Mouse (Mus musculus) brain, adult 2 months (tissue): Measurements from ENCODE around the gene Olfr186.
"Not testable (repeated sequence)": the region's sequence is repeated elsewhere in the genome, so short reads cannot be mapped to it uniquely, and the experiment has no call there.

ENCODE experiments used
- DNase-seq: peaks from one replicate; pipeline ENCODE4 v3.0.0; 2011; ENCODE audit warnings: low read depth, low spot score

Olfr186 gene

DNA sequence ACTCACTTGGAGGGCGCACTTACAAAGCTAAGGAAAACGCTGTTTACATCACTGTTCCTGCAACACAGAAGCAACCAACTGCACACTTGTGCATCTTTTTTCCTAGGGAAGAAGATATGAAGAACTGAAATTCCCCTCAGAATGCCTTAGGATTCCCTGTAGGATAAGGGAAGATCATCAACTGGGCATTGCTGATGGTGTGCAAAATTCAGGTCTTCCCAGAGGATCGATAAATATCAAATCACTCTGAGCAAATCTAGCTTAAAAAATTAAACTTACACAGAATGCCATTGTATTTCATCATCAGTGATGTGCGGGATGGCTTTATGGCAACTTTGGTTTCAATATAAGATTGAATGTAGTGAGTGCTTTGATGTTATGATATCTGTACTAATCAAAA, at the start of gene Olfr186:
Gene Olfr186, minus strand, starts transcription at position 101 of the 400 bp plus-strand sequence.
- no peak for DNase-seq

DNA sequence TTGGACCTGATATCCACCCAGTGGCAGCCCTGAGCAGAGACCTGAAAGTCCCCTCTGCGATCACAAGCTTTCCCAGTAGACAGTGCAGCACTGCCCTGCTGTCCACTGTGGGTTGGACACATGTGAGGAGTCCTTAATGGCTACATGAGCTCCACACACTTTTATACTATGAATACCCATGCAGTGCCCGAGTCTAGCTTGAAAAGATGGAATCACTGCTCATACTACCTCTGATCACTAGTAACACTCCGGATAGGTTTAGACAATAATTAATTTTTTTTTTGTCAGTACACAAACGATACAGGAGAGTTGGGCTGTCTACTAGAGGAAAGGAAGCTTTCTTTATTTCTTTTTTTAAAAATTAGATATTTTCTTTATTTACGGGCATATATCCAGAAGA, 47.8 kb upstream of the Olfr186 start, which contains the start of gene Olfr190:
Gene Olfr190, minus strand, starts transcription at position 101 of the 400 bp plus-strand sequence.
- DNase-seq = no peak

DNA sequence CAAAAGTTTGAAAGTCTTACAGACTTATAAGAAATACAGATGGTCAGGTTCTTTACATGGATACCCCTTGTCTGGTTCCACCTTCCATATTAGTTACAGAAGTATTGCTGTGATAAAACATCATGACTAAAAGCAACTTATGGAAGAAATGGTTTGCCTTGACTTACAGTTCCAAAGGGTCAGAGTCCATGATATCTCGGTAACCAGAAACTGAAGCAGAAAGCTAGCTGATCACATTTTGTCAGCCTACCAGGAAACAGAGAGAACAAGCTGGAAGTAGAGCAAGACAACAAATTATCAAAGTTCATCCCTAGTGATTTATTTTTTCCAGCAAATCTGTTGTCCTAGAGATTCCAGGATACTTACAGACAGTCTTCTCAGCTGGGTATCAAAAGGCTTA, 43.4 kb upstream of the Olfr186 start:
- no peak for DNase-seq

DNA sequence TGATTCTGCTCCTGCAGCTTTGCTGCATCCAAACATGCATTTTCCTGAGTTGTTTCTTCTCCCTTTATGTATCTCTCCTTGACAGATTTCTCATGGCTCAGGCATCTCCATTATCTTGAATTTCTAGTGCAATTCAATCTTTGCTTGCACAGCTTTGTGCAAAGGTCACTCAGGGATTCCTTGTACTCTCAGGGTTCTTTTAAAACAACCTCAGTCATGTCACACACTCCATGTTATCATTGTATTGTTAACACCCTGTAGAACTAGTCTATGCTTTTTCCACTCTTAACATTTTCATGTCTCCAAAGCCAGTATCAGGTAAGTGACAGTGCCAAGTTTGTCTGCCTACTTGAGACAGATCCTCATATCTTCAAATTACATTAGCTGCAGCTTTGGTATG, 41.7 kb upstream of the Olfr186 start:
- no peak for DNase-seq

DNA sequence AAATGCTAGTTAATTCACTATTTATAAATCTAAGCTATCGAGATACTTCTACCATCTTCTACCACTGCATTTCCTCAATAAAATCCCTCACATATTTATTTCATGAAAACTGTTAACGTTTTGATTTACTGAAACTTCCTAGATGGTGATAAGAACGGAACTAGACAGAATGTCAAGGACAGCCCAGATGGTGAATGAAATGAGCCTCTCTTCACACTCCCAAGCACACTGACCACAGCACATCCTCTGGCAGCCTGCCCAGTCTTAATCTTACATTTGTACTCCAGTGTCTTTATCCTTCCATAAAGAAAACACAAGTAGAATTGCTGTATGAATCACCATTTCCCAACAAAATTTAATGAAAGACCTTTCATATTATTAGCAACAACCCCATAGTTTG, 32.3 kb upstream of the Olfr186 start:
- peak; percentile 9 for DNase-seq

DNA sequence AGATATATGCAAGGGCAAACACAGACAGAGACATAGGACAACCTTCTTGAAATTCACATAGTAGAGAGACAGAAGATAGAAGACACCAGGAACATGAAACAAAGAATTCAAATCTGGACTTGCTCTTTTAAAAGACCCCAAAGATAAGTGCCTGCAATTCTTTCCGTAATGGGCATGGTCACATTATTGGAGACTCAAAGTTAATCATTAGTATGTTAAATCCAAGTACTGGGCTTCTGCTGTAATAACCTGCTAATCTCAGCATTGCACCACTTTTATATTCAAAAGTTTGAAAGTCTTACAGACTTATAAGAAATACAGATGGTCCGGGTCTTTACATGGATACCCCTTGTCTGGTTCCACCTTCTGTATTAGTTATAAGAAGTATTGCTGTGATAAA, 19.2 kb upstream of the Olfr186 start:
- not testable (repeated sequence) for DNase-seq

DNA sequence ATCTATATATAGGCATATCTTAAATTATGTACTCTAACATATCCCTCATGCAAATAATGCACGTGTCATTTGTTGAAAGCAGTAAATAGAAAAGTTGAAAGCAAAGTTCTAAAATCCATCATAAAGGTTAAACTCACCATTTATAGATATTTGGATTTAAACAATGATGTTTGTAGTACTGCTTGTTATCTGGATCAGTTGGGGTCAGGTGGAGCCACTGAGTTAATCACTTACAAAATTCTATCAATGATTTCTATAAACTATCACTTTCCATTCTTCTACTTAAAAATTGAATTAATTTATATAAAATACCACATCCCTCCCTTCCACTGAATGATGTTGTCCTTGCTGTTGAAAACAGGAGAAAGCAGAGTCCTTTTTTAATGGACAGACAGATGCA, 18.8 kb upstream of the Olfr186 start:
- no peak for DNase-seq

DNA sequence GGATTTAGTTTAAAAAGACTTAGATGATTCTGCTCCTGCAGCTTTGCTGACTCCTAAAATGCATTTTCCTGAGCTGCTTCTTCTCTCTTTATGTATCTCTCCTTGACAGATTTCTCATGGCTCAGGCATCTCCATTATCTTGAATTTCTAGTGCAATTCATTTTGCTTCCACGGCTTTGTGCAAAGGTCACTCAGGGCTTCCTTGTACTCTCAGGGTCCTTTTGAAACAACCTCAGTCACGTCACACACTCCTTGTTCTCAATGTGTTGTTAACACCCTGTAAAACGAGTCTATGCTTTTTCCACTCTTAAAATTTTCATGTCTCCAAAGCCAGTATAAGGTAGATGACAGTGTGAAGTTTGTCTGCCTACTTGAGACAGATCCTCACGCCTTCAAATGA, 17.5 kb upstream of the Olfr186 start:
- no peak for DNase-seq

DNA sequence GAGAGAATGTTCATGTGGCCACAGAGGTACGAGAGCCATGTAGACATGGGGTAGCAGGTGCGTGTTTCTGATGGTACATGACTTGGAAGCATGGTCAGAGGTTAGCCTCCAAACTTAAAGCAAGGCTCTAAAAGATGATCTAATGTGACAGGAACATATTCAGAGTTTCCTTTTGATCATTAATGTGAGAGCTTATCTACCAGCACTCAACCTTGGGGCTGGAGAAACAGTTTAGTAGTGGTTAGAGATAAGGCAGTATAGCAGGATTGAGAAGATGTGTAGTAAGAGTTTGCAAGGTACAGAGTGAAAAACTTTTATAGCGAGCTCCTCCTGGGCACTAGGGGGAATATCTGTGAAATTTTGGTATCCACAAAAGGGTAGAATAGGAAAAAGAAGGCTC, 15.7 kb upstream of the Olfr186 start:
- no peak for DNase-seq

DNA sequence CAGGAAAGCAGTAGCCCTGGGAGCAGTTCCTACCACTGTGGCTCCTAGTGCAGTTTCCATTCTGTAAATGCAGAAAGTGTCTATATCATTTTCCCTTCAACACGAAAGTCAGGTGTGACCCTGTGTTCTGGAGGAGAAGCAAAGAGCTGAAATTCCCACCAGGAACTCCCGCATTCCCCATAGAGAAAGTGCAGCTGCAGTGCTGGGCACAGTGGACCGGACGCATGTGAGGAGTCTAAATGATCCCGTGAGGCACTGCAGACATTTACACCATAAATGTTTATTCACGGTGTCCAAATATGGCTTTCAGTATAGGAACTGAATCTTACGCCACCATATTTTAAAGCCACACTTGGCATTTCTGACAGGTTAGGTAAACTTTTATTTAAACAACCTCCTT, 9.6 kb upstream of the Olfr186 start, which contains the start of gene Olfr187:
Gene Olfr187, minus strand, starts transcription at position 58 of the 400 bp plus-strand sequence.
- DNase-seq = no peak

DNA sequence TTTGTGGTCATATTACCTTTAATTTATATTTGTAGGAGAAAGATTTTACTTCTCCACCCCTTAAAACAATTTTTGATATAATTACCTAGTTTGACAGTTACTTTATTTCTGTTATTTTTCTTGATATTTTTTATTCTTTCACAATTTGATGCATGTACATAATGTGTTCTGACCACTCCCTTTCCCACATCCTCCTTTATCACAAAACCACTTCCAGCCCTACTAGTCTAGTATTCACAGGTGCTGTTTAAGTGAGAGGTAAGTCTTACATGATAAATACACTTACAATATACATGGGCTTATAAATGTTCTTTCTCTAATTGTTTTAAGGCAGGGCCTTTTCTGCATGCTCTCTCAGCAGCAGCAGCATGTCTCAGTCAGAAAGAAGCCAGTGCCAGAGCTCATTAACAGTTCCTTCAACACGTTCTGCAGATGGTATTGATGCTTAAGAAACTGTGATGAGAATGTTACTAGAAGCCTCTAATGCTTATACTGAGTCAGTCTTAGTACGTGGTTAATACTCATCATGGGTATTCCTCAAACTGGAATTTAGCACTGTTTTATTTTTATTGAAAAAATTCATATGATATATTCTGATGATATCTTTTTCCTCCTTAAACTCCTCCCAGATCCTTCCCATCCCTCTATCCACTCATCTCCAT, 16.6 kb downstream of the Olfr186 start:
- DNase-seq = peak; percentile 1

DNA sequence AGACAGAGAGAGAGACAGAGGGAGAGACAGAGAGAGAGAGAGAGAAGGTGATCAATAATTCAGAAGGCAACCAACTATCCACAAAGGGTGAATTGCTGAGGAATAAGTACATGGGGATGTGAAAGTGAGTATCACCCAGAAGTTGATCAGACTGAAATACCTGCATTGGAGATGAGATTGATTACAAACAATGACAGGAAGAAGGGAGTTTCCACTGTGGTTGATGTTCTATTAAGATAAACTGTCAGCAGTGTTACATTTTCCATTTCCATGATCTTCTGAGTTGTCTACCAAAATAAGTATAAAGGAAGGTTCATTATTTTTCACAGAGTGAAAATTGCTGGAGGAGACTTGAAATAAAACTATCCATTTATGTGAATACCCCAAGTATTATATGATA, 22.9 kb downstream of the Olfr186 start:
- no peak for DNase-seq

DNA sequence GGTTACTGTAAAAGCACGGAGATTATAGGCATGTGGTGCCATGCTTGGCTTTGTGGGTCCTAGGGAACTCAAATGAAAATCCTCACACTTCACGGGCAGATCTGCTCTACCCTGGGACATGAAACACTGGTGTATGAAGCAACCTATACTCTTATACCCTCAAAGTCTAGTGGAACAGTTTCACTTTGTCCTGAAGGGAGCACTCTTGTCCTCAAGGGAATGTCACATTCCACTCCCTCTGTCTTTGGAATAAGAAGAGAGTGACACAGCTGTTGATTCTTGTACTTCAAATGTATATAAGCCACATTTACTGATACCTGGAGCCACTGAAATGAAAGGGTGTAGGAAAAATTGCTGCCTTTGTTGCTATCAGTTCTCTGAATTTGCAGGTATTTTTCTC, 35.0 kb downstream of the Olfr186 start, which contains the start of gene Olfr183:
Gene Olfr183, plus strand, starts transcription at position 301 of the 400 bp plus-strand sequence.
- no peak for DNase-seq
